Mouse (Mus musculus) heart, postnatal 36 days (tissue): ENCODE measurements at regions not wholly inside any gene's neighbourhood (a gene's known extent, or its start where the extent isn't known, plus 50 kb on each side); places are given as distances from the start of the nearest gene placed in this dataset.

ENCODE experiments used
- DNase-seq, 2 experiments: peaks; one replicate each; pipeline ENCODE4 v3.0.0; 2021 to 2022
- intact Hi-C: fragments of 180-260 bp; cut with DNase I; formaldehyde crosslinking; loops from one replicate; pipeline ENCODE4 v1.15.1; 2025

GRCm38 (mm10) chr1:128685467-128686137 lies 93.5 kb upstream of the Cxcr4 start:
- intact Hi-C loops, result no loop called here
- no peak for DNase-seq

DNA sequence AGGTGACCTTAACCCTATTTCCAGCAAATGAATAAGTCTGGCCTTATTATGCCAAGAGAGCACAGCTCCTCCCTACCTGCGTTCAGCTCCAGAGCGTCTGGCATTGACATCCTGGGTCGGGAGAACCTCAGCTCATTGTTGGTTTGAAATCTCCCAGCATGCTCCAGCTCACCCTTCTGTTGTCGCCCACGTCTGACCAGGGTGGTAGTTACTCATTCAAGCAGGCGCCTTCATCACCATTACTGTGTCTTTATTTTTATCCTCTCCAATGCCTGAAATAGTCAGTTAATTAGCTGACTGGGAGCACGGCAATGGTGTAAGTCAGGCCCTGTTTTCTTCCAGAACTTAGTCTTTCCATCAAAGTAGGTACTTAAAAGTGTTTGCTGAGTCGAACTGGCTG lies 90.8 kb upstream of the Cxcr4 start:
- intact Hi-C loops, result no loop called here
- DNase-seq, result no peak

GRCm38 (mm10) chr1:128681261-128681660 lies 89.2 kb upstream of the Cxcr4 start:
- DNase-seq, result no peak
- intact Hi-C loops, result no loop called here

DNA sequence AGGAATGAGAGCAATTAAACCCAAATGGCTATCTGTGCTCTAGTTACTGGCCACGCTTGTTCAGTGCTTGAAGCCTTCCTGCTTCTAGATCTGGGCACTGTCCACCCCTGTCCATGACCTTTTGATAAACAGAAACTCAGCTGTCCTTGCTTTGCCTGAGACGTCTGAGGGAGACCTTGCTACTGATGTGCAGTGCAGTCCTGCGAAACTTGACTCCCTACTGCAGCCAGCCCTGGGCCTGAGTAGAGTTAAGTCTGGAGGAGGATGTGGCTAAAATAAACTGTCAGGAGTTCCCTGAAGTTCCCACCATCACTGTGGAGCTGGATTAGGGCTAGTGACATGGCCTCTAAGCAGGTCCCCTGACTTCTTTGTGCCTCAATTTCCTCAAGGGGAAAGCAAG lies 88.4 kb upstream of the Cxcr4 start:
- DNase-seq, result no peak
- intact Hi-C loops, result no loop called here

DNA sequence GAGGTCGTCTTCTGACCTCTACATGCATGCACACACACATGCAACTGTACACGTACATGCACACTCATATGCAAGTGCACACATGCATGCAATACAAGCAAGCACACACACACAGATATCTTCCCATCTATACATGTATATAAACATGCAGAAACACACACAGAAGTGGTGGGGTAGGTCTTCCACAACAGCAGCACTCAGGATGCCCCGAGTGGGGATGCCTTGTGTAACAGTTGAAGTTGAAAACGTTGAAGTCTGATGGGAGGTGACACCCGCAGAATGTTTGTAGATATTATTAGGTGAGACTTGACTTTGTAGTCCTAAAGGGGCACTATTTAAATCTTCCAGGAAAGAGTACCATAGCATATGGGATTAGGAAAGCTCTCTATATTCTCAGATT lies 87.9 kb upstream of the Cxcr4 start:
- intact Hi-C loops, result no loop called here
- DNase-seq, result no peak

DNA sequence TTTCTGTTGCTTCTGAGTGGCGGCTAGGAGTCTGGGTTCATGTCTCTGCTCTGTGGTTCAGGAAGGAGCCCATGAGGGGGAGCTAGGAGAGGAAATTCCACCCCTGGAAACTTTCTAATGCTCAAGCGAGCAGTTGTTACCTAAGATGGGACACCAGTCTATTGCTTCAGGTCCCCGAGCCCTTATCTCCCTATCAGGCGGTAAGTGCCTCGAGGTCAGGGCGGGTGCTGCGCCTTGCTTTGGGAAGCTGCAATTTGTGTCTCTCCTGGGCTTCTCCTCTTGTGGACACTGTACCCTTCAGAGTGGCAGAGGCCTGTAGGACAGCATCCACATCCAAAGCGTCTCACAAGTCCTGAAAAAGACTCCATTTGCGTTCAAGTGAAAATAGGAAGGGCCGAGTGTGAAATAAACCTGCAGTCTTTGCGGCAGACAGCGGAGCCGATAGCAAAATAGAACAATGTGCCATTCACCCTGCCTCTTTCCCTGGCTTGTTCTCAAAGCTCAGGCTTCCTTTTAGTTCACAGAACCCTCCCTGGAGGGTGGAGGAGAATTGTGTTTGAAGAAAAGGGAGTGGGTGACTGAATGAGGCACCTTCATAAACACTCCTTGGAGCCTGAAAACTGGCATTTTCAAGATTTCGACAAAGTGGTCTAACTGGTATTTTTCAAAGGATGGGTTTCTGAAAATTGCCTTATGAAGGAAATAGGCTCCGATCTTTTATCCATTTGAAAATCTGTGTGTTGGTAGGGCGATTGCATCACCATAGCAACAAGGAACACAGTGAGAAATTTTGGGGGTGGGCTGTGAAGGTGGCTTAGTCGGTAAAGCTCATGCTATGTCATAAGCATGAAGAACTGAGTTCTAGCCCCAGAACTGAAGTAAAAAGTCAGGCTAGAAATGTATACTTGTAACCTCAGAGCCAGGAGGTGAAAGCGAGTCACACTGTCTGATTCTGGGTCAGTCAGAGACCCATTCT lies 87.2 kb upstream of the Cxcr4 start:
- DNase-seq, result no peak
- intact Hi-C loops, result no loop called here

DNA sequence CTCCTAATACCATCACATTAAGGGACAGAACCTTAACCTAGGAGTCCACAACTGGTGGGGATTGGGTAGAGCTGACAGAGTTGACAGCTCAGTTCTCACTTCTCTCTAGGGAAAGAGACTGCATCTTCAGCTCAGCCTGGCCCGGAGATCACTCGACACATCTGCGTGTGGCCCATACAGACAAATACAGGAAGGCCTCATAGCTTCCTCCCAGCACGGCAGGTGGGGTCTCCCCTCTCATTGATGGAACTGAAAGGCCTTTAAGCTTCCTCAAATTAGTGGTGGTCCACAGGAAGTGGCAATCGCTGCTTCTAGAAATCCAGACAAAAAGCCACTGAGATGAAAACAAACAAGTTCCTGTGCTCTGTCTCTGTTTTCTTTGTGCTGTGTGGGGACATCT lies 83.4 kb upstream of the Cxcr4 start:
- DNase-seq, result no peak
- intact Hi-C loops, result no loop called here

DNA sequence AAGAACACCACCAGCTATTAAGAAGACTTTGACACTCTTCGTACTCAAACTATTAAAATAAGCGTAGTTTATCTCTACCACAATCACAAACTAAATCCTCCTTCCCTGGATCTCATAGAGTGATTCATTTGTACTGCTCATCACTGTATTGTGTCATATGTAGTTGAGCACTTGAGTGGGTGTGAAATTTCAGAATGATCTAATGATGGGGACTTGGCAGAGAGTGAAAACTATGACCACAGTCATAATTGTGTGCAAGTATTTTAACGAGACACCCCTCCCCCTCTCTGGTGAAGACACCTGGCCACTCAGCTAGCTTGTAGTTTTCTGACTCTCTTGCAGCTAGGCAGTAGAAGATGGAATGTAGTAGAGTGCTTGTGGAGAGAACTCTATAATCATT lies 80.2 kb upstream of the Cxcr4 start:
- DNase-seq, result no peak
- intact Hi-C loops, result no loop called here

DNA sequence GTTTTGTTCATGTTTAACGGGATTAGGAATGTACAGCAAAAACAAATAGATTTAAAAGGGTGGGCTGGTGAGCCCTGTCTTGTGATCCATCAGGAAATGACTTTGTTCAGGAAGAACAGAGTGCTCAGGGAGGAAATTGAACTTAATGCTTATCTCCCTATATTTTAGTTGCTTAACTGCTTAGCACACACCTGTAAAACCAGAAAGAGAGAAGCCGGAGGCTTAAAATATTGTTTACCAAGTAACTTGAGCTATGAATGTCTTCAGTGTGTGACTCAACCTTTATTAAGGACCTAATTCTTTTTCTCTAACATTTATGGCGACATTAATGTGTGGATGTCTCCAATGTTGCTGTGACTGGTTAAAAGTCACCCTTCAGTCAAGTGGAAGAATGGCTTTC lies 79.4 kb upstream of the Cxcr4 start:
- intact Hi-C loops, result no loop called here

DNA sequence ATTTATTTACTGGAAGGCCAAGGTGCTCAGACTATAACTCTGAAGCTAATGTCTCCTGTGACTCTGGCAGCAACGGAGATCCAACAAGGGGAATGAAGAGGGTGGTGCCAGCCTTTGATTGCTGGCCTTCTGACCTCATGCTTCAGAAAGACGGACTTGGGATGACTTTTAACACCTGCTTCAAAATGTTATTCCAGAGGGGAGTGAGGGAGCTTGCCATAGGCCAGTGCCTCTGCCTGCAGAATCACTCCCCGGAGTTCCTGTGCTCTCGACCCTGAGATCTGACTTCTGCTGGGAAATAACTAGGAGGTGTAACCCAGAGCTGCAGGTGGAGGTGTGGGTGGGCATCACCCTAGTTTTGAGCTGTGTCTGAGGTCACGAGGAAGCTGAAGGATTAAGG lies 78.9 kb upstream of the Cxcr4 start:
- intact Hi-C loops, result no loop called here

More for the DNA sequence above, 79.4 kb upstream of the Cxcr4 start:
- DNase-seq, result no peak

GRCm38 (mm10) chr1:128669241-128669666 lies 77.2 kb upstream of the Cxcr4 start:
- intact Hi-C loops, result no loop called here
- DNase-seq, result no peak

More for the DNA sequence above, 78.9 kb upstream of the Cxcr4 start:
- no peak for DNase-seq

- intact Hi-C loops, result no loop called here
- no peak for DNase-seq
These were observed 76.6 kb upstream of the Cxcr4 start for GRCm38 (mm10) chr1:128668718-128669117.

- no peak for DNase-seq
- intact Hi-C loops, result no loop called here
These were observed 75.1 kb upstream of the Cxcr4 start for GRCm38 (mm10) chr1:128667121-128667762.

DNA sequence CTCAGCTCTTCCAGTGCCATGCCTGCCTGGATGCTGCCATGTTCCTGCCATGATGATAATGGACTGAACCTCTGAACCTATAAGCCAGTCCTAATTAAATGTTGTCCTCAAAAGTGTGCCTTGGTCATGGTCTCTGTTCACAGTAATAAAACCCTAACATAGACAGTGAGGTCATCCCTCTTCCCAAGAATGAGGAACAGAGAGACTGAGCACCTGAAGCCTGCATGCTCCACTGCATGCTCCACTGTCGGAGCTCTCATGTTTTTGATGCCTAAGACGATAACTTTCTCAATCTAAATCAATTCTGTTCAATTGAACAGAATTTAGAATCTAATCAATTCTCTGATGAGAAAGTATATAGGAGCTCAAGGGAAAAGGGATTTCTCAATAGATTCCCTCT lies 71.1 kb upstream of the Cxcr4 start:
- intact Hi-C loops, result no loop called here
- DNase-seq, result no peak

DNA sequence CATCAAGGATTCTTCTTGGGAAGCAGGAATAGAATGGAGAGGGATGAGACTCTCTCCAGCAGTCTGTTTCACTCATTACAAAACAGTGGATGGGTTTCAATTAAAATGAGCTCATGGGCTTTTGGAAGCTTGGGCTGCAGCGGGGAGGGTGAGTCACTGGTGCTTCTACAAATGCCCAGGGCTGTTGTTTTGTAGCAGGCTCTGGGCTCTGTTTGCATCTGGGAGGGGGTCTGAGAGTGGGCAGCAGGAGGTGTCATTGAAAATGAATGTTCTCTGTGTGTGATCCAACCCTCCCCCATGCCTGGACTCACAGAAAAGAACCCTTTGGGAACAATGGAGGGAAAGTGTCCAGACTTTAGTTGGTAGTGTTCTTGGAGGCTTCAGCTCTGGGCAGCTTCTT lies 67.8 kb upstream of the Cxcr4 start:
- no peak for DNase-seq

GRCm38 (mm10) chr1:128658802-128659201 lies 66.7 kb upstream of the Cxcr4 start:
- intact Hi-C loops, result no loop called here

More for the DNA sequence above, 67.8 kb upstream of the Cxcr4 start:
- intact Hi-C loops, result no loop called here

GRCm38 (mm10) chr1:128654099-128654862 lies 62.2 kb upstream of the Cxcr4 start:
- intact Hi-C loops, result no loop called here
- no peak for DNase-seq

More at GRCm38 (mm10) chr1:128658802-128659201, 66.7 kb upstream of the Cxcr4 start:
- no peak for DNase-seq

DNA sequence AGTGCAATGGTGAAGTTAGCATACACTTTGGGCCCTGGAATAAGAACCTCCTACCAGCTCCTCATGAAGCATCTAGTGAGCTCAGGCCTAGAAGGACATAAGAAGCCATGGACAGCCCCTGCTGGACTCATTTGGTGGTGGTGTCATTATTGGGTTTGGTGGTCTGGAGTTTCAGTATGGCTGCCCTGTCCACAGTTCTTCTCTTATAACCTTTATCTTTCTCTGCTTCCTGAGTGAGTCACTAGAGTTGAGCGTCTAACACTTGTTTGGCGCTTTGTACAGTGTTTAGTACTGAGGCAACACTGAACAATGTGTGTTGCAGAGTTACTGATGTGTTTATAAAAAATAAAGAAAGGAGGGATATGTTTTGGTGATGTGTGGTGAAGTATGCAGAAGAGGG lies 58.5 kb upstream of the Cxcr4 start:
- intact Hi-C loops, result no loop called here
- no peak for DNase-seq

DNA sequence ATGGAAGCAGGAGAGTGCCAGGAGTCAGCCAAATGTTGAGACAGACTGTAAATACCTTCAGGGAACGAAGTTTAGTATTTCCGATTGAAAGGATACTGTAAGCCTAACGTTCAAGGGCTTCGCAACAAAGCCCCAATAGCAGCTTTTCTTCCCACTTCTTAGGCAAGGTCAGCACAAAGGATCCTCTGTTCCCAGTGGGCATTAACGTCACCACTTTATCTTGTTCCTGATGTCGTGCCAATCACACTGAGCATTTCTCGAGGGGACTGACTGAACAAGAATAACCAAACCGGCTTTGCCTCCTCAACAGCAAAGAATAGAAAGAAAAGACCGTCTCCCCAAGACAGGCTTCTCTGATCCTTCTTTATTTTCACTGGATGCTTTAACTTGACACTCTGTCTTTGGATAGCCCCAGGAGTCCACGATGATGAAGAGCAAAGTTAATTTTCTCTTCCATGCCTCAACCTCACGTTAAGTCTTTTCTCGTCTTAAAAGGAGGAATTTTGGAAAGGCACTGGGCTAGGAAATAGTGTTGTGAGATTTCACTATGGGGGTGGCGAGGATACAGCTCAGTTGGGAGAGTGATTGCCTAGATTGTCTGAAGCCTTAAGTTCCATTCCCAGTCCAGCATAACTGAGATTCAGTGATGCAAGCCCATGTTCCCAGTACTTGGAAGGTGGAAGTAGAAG lies 57.5 kb upstream of the Cxcr4 start:
- DNase-seq, result no peak
- intact Hi-C loops, result no loop called here

- no peak for DNase-seq
These were observed 51.3 kb upstream of the Cxcr4 start for GRCm38 (mm10) chr1:128643316-128643776.

More at GRCm38 (mm10) chr1:128643316-128643776, 51.3 kb upstream of the Cxcr4 start:
- intact Hi-C loops, result no loop called here
